Mouse (Mus musculus): Measurements from ENCODE around the gene Scg3.

GRCm38 (mm10) chr9:75609505-75609904 is 74.4 kb downstream of the Scg3 start:
- TF ChIP-seq GATA1 (IDR thresholded peaks at IDR 0.05; ENCODE audit: borderline replicate concordance, low read length) (no peak), FLI1 (IDR thresholded peaks at IDR 0.05; ENCODE audit: low read length) (no peak)

Data from megakaryocyte, embryonic 14.5 days (primary cell).